Mouse (Mus musculus): ENCODE measurements around the gene G3bp2. TPM values are rescaled to one million over a fixed set of nuclear protein-coding genes. Genes with fewer than 3 reads are reported as not detected.

The G3bp2 gene
- polyA plus RNA-seq, 1 experiment from 2014 or later, result 334 TPM

- H3K27me3 ChIP-seq, result no peaks in the 10 kb centered on the region
- H3K4me3 ChIP-seq, result no peak overlapping the region
- 96% methylated on average over 6 of the region's 6 CpGs for WGBS
- no peak overlapping the region for H3K4me2 ChIP-seq (replicated peaks)
- H3K36me3 ChIP-seq, result no peaks in the 10 kb centered on the region
- no peak overlapping the region for H3K9ac ChIP-seq
- no peak for ATAC-seq (ENCODE audit: low FRiP score)
- H3K9me3 ChIP-seq (replicated peaks), result 0 out of 2 replicates have a peak, but pooled peaks cover 3% of the 10 kb centered on the region
- peaks cover 9% of the 10 kb centered on the region for H3K4me1 ChIP-seq
- H3K27ac ChIP-seq, result no peak overlapping the region
These were observed 13.3 kb upstream of the G3bp2 start for GRCm38 (mm10) chr5:92096786-92097185.

- Histone ChIP-seq H3K9ac (no peak overlapping the region), H3K27me3 (no peaks in the 10 kb centered on the region), H3K4me3 (no peak overlapping the region), H3K36me3 (no peaks in the 10 kb centered on the region), H3K27ac (no peak overlapping the region), H3K9me3 (replicated peaks) (0 out of 2 replicates have a peak, but pooled peaks cover 3% of the 10 kb centered on the region), H3K4me1 (peaks cover 9% of the 10 kb centered on the region), H3K4me2 (replicated peaks) (no peak overlapping the region)
- ATAC-seq (ENCODE audit: low FRiP score), result no peak
- 86% methylated on average over 3 of the region's 3 CpGs for WGBS
These were observed 10.5 kb upstream of the G3bp2 start for GRCm38 (mm10) chr5:92094062-92094415.

DNA sequence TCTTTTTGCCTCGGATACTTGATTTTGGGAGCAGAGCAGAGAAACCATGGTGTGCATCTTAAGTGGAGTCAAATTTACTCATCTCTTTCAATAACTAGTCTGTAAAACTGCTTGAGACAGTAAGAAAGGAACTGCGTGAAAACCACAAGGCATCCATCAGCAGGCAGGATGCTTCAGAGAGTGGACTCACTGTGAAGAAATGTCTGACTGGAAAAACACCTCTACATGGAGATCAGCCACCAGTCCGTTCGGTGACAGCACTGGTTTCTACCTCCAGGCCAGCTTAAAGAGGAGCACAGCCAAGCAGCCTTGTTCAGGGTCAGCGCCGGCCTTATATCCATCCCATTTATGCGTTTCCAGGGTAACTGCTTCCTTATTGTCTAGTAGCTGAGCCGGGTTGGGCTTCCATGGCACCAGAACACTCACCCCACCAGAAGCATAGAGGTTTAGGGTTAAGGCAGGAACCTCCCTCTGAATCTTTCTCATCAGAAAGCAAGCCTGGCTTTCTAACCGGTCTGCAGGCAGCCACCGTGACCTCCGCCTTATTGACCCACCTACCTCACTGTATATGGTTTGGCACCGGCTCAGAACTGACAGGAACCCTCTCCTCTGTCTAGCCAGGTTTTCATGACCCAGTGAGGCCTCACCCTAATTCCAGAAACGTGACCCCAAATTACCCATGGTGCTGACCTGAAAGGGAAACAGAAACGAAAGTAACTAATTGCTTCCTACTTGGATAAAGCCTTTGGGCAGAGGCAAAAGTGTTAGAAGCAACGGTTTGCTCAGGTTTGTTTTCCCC, 9.9 kb upstream of the G3bp2 start:
- whole genome bisulfite sequencing, result 58% methylated on average over 15 of the region's 15 CpGs
- Histone ChIP-seq H3K36me3 (no peaks in the 10 kb centered on the region), H3K9ac (no peak overlapping the region), H3K9me3 (replicated peaks) (0 out of 2 replicates have a peak, but pooled peaks cover 3% of the 10 kb centered on the region), H3K27ac (no peak overlapping the region), H3K4me3 (no peak overlapping the region), H3K27me3 (no peaks in the 10 kb centered on the region), H3K4me1 (peaks cover 9% of the 10 kb centered on the region), H3K4me2 (replicated peaks) (no peak overlapping the region)
- ATAC-seq (ENCODE audit: low FRiP score), result no peak

DNA sequence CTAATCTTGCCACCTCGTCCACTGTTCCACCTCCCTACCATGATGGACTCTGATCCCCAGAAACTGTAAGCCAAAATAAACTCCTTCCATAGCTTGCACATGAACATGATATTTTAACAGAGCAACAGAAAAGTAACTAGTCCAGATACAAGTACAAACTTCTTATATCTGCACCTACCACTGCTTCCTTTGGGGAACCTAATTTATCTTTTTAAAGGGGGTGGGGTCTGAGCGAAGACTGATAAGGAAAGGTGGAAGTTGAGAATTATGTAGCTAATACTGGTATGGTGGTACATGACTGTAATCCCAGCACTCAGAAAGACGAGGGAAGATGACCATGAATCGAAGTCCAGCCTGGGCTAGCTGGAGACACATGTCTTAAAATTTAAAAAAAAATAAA, 4.0 kb upstream of the G3bp2 start:
- no peaks in the 10 kb centered on the region for H3K36me3 ChIP-seq
- H3K9me3 ChIP-seq (replicated peaks), result no peaks in the 10 kb centered on the region
- H3K9ac ChIP-seq, result no peak overlapping the region
- H3K4me1 ChIP-seq, result no peaks in the 10 kb centered on the region
- H3K27me3 ChIP-seq, result no peaks in the 10 kb centered on the region
- H3K27ac ChIP-seq, result no peak overlapping the region
- H3K4me2 ChIP-seq (replicated peaks), result no peak overlapping the region
- WGBS, result 96% methylated on average over 4 of the region's 4 CpGs
- ATAC-seq (ENCODE audit: low FRiP score), result no peak
- H3K4me3 ChIP-seq, result no peak overlapping the region

DNA sequence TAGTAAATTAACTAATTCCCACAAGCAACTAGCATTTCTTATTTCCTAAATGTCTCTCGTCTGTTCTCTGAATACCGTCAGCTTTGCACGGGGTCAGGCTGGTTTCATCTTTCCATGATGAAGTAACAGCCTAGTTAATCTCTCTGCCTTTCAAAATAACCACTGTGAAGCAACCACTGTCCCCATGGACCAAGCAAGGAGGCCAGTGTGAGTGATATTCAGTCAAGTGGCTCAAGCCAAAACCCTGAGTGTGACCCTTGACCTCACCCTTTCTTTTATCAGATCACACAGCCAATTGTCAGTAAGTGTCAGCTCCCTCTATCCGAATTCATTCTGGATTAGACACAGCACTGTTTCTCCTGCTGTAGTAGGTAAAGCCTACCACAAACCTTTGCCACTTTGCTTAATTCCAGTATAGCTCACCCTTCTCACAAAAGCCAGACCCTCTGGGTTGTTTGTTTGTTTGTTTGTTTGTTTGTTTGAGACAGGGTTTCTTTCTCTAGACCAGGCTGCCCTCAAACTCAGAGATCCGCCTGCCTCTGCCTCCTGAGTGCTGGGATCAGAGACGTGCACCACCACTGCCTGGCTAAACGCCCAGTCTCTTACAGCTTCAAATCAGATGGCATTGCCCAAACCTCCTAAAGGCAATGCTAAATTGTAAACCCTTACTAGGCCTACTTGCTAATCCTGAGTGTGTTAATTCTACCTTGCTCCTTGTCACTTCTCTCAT, 2.5 kb upstream of the G3bp2 start:
- H3K27ac ChIP-seq, result no peak overlapping the region
- no peak overlapping the region for H3K4me2 ChIP-seq (replicated peaks)
- 84% methylated on average over 7 of the region's 7 CpGs for WGBS
- no peak overlapping the region for H3K4me3 ChIP-seq
- peaks cover 13% of the 10 kb centered on the region for H3K4me1 ChIP-seq
- H3K27me3 ChIP-seq, result no peaks in the 10 kb centered on the region
- ATAC-seq (ENCODE audit: low FRiP score), result no peak
- H3K9ac ChIP-seq, result no peak overlapping the region
- no peaks in the 10 kb centered on the region for H3K9me3 ChIP-seq (replicated peaks)
- no peaks in the 10 kb centered on the region for H3K36me3 ChIP-seq

GRCm38 (mm10) chr5:92085246-92085645, 1.7 kb upstream of the G3bp2 start:
- Histone ChIP-seq H3K27ac (no peak overlapping the region), H3K27me3 (no peaks in the 10 kb centered on the region), H3K4me1 (peaks cover 19% of the 10 kb centered on the region), H3K4me2 (replicated peaks) (no peak overlapping the region), H3K4me3 (no peak overlapping the region), H3K36me3 (no peaks in the 10 kb centered on the region), H3K9ac (no peak overlapping the region), H3K9me3 (replicated peaks) (no peaks in the 10 kb centered on the region)
- ATAC-seq (ENCODE audit: low FRiP score), result no peak
- WGBS, result 63% methylated on average over 4 of the region's 4 CpGs

DNA sequence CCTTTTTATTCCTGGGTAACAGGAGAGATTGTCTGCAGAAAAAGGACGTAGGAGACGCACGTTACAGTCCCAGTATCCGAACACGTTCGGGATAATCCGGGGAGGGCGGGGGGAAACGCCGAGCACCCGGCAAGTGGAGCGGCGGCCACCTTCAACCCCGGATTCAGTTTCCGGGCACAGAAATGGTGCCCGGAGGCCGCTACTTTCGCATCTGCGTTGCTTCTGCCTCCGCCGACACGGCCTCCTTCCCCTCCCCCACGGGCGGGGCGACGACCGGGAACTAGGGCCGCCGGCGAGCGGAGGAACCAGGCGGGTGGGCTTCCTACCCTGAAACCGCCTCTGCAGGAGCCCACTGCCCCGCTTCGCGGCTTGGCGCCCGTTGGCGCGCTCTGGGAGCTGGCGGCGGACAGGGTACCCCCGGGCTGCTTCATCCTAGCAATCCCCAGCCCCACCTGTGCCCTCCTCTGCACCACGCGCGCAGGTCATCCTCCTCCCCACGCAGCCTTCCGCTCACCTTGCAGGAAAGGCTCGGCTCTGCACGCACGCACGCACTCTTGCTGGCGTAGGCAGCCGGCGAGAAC, 608 bp downstream of the G3bp2 start:
- peak overlapping the region; percentile 97 for H3K9ac ChIP-seq
- H3K27ac ChIP-seq, result peak overlapping the region; percentile 99
- no peaks in the 10 kb centered on the region for H3K9me3 ChIP-seq (replicated peaks)
- peaks cover 19% of the 10 kb centered on the region for H3K4me1 ChIP-seq
- ATAC-seq (ENCODE audit: low FRiP score), result peak; percentile 75
- no peaks in the 10 kb centered on the region for H3K36me3 ChIP-seq
- H3K4me3 ChIP-seq, result peak overlapping the region; percentile 97
- 0% methylated on average over 55 of the region's 55 CpGs for WGBS
- H3K27me3 ChIP-seq, result no peaks in the 10 kb centered on the region
- H3K4me2 ChIP-seq (replicated peaks), result peak overlapping the region; percentile 72

GRCm38 (mm10) chr5:92081326-92081725, 2.2 kb downstream of the G3bp2 start:
- Histone ChIP-seq H3K27me3 (no peaks in the 10 kb centered on the region), H3K36me3 (no peaks in the 10 kb centered on the region), H3K9ac (peak overlapping the region; percentile 97; the same call in 1 of the 2 replicates), H3K4me3 (peak overlapping the region; percentile 97), H3K4me2 (replicated peaks) (peak overlapping the region; percentile 72), H3K9me3 (replicated peaks) (no peaks in the 10 kb centered on the region), H3K4me1 (peaks cover 19% of the 10 kb centered on the region), H3K27ac (no peak overlapping the region)
- 78% methylated on average over 3 of the region's 3 CpGs for WGBS
- ATAC-seq (ENCODE audit: low FRiP score), result no peak

DNA sequence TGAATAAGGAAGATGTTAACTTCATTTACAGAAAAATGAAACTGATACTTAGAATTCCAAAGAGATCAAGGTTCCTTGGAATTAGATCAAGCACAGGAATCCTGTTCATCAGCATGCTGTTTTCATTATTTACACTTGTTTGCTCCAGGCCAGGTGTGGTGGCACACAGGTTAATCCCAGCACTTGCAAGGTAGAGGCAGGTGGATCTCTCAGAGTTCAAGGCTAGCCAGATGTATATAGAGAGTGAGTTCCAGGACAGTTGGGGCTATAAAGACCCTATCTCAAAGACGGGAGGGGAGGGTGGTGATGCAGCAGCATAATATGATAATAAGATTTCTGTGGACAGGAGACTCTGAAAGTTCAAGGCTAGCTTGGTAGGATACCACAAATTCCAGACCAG, 3.1 kb downstream of the G3bp2 start:
- Histone ChIP-seq H3K27ac (no peak overlapping the region), H3K4me1 (peaks cover 19% of the 10 kb centered on the region), H3K9me3 (replicated peaks) (no peaks in the 10 kb centered on the region), H3K27me3 (no peaks in the 10 kb centered on the region), H3K4me2 (replicated peaks) (no peak overlapping the region), H3K9ac (no peak overlapping the region), H3K4me3 (no peak overlapping the region), H3K36me3 (no peaks in the 10 kb centered on the region)
- ATAC-seq (ENCODE audit: low FRiP score), result no peak
- WGBS, result 76% methylated on average over 1 of the region's 1 CpGs

- Histone ChIP-seq H3K27ac (no peak overlapping the region), H3K36me3 (no peaks in the 10 kb centered on the region), H3K4me1 (peaks cover 19% of the 10 kb centered on the region), H3K4me2 (replicated peaks) (no peak overlapping the region), H3K9me3 (replicated peaks) (no peaks in the 10 kb centered on the region), H3K27me3 (no peaks in the 10 kb centered on the region), H3K4me3 (no peak overlapping the region), H3K9ac (no peak overlapping the region)
- 75% methylated on average over 1 of the region's 1 CpGs for WGBS
- ATAC-seq (ENCODE audit: low FRiP score), result no peak
These were observed 4.2 kb downstream of the G3bp2 start for GRCm38 (mm10) chr5:92079304-92079703.

GRCm38 (mm10) chr5:92078751-92079150, 4.8 kb downstream of the G3bp2 start:
- H3K36me3 ChIP-seq, result no peaks in the 10 kb centered on the region
- no peak overlapping the region for H3K4me3 ChIP-seq
- H3K9ac ChIP-seq, result no peak overlapping the region
- ATAC-seq (ENCODE audit: low FRiP score), result no peak
- no peak overlapping the region for H3K27ac ChIP-seq
- peaks cover 19% of the 10 kb centered on the region for H3K4me1 ChIP-seq
- no peaks in the 10 kb centered on the region for H3K9me3 ChIP-seq (replicated peaks)
- no peak overlapping the region for H3K4me2 ChIP-seq (replicated peaks)
- no peaks in the 10 kb centered on the region for H3K27me3 ChIP-seq

- no peak overlapping the region for H3K9ac ChIP-seq
- 86% methylated on average over 1 of the region's 1 CpGs for WGBS
- ATAC-seq (ENCODE audit: low FRiP score), result no peak
- H3K4me2 ChIP-seq (replicated peaks), result no peak overlapping the region
- H3K4me3 ChIP-seq, result no peak overlapping the region
- no peaks in the 10 kb centered on the region for H3K27me3 ChIP-seq
- peaks cover 9% of the 10 kb centered on the region for H3K4me1 ChIP-seq
- H3K9me3 ChIP-seq (replicated peaks), result no peaks in the 10 kb centered on the region
- no peak overlapping the region for H3K27ac ChIP-seq
- 0 out of 2 replicates have a peak, but pooled peaks cover 3% of the 10 kb centered on the region for H3K36me3 ChIP-seq
These were observed 7.2 kb downstream of the G3bp2 start for GRCm38 (mm10) chr5:92076273-92076672.
